Mouse (Mus musculus) erythroblast, embryonic 14.5 days (primary cell): ENCODE measurements around the gene Wsb1. TPM values are rescaled to one million over a fixed set of nuclear protein-coding genes. Genes with fewer than 3 reads are reported as not detected.

ENCODE experiments used
- H3K27me3 ChIP-seq: 2 replicates; pipeline ENCODE4 v1.6.1; 2012; ENCODE audit warnings: inconsistent platforms; ENCODE audit not compliant: control insufficient read depth
- H3K36me3 ChIP-seq: 2 replicates; pipeline ENCODE4 v1.6.1; 2012; ENCODE audit warnings: mild to moderate bottlenecking, inconsistent platforms; ENCODE audit not compliant: control insufficient read depth
- H3K4me1 ChIP-seq: 2 replicates; pipeline ENCODE4 v1.6.1; 2012; ENCODE audit warnings: inconsistent platforms; ENCODE audit not compliant: control insufficient read depth
- H3K4me3 ChIP-seq: replicated peaks from 2 replicates; pipeline ENCODE3; 2012; ENCODE audit warnings: moderate library complexity, mild to moderate bottlenecking, inconsistent platforms
- H3K9me3 ChIP-seq: 2 replicates; pipeline ENCODE4 v1.6.1; 2012; ENCODE audit warnings: low read length, inconsistent platforms, mixed read lengths; ENCODE audit not compliant: control insufficient read depth
- GATA1 ChIP-seq: IDR thresholded peaks from 2 replicates; pipeline ENCODE4 v1.6.1; 2012; ENCODE audit warnings: low read length, inconsistent platforms, mixed read lengths
- TAL1 ChIP-seq: IDR thresholded peaks from 3 replicates; pipeline ENCODE4 v1.6.1; 2012; ENCODE audit warnings: low read length, inconsistent platforms, mixed read lengths
- polyA plus RNA-seq: library from polyadenylated mRNA; stranded (reverse); fragments of >175 nt; gene quantifications from 2 replicates; pipeline ENCODE4 v1.2.3, GENCODE M21; 2012

Wsb1 gene
- polyA plus RNA-seq, 1 experiment = 2.4 TPM

DNA sequence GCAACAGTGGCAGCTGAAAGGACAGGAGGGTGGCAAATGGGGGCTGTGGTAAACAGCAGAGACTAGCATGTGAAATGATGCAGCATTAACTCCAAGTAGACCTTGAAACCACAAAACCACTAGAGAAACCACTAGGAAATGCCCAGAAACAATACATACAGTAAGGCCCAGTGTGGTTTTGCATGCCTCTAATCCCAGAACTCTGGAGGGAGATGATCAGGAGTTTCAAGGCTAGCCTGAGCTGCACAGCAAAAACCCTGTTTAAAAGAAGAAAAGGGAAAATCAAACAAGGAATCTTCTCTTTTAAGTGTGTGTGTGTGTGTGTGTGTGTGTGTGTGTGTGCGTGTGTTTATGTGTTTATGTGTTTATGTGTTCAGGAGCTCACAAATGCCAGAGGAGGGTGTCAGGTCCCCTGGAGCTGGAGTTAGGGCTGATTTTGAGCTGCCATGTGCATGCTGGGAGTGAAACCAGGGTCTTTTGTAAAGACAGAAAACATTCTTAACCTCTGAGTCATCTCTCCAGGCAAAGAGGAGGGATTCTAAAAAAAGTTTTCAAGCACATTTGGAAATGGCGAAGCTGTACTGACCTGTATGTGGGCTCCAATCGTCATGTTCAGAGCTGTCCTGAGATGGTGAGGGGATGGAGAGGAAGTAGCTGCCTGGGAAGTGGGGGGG, 58.1 kb downstream of the Wsb1 start:
- TF ChIP-seq TAL1 (no peak), GATA1 (no peak)

DNA sequence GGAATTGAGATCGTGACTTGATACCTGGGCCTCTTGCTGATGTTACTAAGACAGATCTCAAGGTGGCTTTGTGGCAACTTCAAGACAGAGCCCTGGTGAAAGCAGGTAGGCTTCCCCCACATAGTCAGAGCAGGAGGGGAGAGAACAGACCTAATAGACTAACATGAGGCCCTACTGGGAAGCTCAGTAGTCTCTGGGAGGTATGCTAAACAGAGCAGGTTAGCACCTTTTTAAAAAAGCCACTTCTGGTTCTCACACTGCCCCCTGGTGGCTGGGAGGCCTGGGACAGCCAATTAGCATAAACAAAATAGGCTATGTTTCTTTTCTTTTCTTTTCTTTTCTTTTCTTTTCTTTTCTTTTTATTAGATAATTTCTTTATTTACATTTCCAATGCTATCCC, 62.3 kb downstream of the Wsb1 start:
- Histone ChIP-seq H3K4me3 (no peak overlapping the region), H3K9me3 (no peaks in the 10 kb centered on the region; the same call in 1 of the 2 replicates), H3K36me3 (no peaks in the 10 kb centered on the region), H3K4me1 (no peaks in the 10 kb centered on the region), H3K27me3 (no peaks in the 10 kb centered on the region)
- TF ChIP-seq TAL1 (no peak), GATA1 (no peak)

More for the DNA sequence above, 58.1 kb downstream of the Wsb1 start:
- Histone ChIP-seq H3K4me1 (no peaks in the 10 kb centered on the region), H3K36me3 (no peaks in the 10 kb centered on the region), H3K9me3 (no peaks in the 10 kb centered on the region; the same call in 1 of the 2 replicates), H3K27me3 (no peaks in the 10 kb centered on the region; the same call in 1 of the 2 replicates), H3K4me3 (no peak overlapping the region)

DNA sequence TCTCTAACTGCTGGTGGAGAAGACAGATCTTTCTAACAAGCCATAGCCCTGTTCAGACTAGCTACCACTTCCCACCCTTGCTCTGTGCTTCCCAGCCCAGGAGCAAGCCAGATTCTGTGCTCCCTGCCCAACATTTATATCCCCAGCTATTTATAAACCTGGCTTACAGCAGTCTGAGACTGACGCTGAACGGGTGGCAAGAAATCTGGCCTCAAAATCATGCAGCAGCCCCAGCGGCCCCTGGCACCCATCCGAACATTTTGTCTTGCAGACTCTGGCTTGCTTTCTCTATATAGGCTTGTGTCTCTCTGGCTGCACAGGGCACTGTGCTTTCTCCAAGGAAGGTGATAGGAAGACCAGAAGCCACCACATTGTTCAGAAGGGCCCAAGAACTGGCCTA, 63.3 kb downstream of the Wsb1 start:
- Histone ChIP-seq H3K4me3 (no peak overlapping the region), H3K36me3 (no peaks in the 10 kb centered on the region), H3K27me3 (no peaks in the 10 kb centered on the region), H3K4me1 (no peaks in the 10 kb centered on the region), H3K9me3 (no peaks in the 10 kb centered on the region; the same call in 1 of the 2 replicates)
- TF ChIP-seq TAL1 (no peak), GATA1 (no peak)

DNA sequence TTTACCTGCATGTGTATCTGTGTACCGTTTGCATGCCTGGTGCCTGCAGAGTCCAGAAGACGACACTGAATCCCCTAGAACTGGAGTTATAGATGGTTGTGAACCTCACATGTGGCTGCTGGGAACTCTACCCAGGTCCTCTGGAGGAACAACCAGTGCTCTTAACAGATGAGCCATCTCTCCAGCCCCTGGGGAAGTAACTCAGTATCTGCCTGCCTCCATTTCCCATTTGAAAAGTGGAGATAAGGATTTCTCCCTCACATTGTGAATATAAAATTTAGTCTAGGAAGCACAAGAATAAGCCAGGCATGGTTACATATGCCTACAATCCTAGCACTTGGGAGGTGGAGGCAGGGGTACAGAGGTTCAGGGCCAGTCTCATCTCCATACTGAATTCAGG, 64.2 kb downstream of the Wsb1 start:
- Histone ChIP-seq H3K9me3 (no peaks in the 10 kb centered on the region; the same call in 1 of the 2 replicates), H3K27me3 (no peaks in the 10 kb centered on the region), H3K36me3 (no peaks in the 10 kb centered on the region), H3K4me1 (no peaks in the 10 kb centered on the region), H3K4me3 (no peak overlapping the region)
- no peak for TF ChIP-seq TAL1
- TF ChIP-seq GATA1 = no peak

Other genes with a start within 250 kb of the Wsb1 start
- gene Ksr1, start 108.3 kb downstream of the Wsb1 start, polyA plus RNA-seq = 4.0 and 4.4 TPM in 2 replicates
- gene Gm9964, start 42.2 kb upstream of the Wsb1 start, polyA plus RNA-seq = not detected in 2 replicates
- gene Nf1, start 85.0 kb upstream of the Wsb1 start, polyA plus RNA-seq = 0.20 and 0.22 TPM in 2 replicates
- not detected in 2 replicates for gene Omg, start 249.4 kb upstream of the Wsb1 start, polyA plus RNA-seq